Mouse (Mus musculus) heart, adult 9 months (tissue): ENCODE measurements around the gene Gimap1.
A peak's percentile ranks its signal among the peaks of the same experiment; 100 is the strongest.

ENCODE experiments used
- DNase-seq, 2 experiments: peaks; one replicate each; pipeline ENCODE4 v3.0.0; 2022; ENCODE audit warnings: low spot score in 2 of 2

The Gimap1 gene

GRCm38 (mm10) chr6:48738961-48739779 is at the start of gene Gimap1:
Gene Gimap1, plus strand, starts transcription at chr6:48739054.
- peak; percentile 58 to 71 for DNase-seq

GRCm38 (mm10) chr6:48689320-48689719 is 49.5 kb upstream of the Gimap1 start:
- DNase-seq, result no peak

GRCm38 (mm10) chr6:48692962-48693361 is 45.9 kb upstream of the Gimap1 start:
- DNase-seq, result no peak

- DNase-seq, result no peak
Measured at GRCm38 (mm10) chr6:48696830-48697554, 41.9 kb upstream of the Gimap1 start.

GRCm38 (mm10) chr6:48697555-48697930 is 41.3 kb upstream of the Gimap1 start:
- DNase-seq, result no peak

GRCm38 (mm10) chr6:48698066-48698856 is 40.6 kb upstream of the Gimap1 start:
- no peak for DNase-seq

GRCm38 (mm10) chr6:48698888-48699287 is 40.0 kb upstream of the Gimap1 start:
- DNase-seq, result no peak

GRCm38 (mm10) chr6:48700251-48701075 is 38.4 kb upstream of the Gimap1 start:
- DNase-seq, result peak; percentile 74 to 88

GRCm38 (mm10) chr6:48702146-48702545 is 36.7 kb upstream of the Gimap1 start:
- DNase-seq, result no peak

- no peak for DNase-seq
Measured at GRCm38 (mm10) chr6:48702601-48703000, 36.3 kb upstream of the Gimap1 start.

GRCm38 (mm10) chr6:48704146-48704545 is 34.7 kb upstream of the Gimap1 start:
- DNase-seq, result no peak

GRCm38 (mm10) chr6:48706130-48706529 is 32.7 kb upstream of the Gimap1 start:
- no peak for DNase-seq

- DNase-seq, result no peak
Measured at GRCm38 (mm10) chr6:48718455-48718854, 20.4 kb upstream of the Gimap1 start, which contains the start of the genes Gm28053 and Gimap7. Gene Gm28053, plus strand, starts transcription at chr6:48718607. Gene Gimap7, plus strand, starts transcription at chr6:48718621.

- no peak for DNase-seq
Measured at GRCm38 (mm10) chr6:48720326-48720725, 18.5 kb upstream of the Gimap1 start.

GRCm38 (mm10) chr6:48723468-48723867 is 15.4 kb upstream of the Gimap1 start:
- no peak for DNase-seq

GRCm38 (mm10) chr6:48725476-48725875 is 13.4 kb upstream of the Gimap1 start:
- DNase-seq, result peak; percentile 87 to 91

GRCm38 (mm10) chr6:48727761-48728160 is 11.1 kb upstream of the Gimap1 start:
- DNase-seq, result no peak

GRCm38 (mm10) chr6:48732864-48733304 is 6.0 kb upstream of the Gimap1 start:
- no peak for DNase-seq

GRCm38 (mm10) chr6:48733660-48734059 is 5.2 kb upstream of the Gimap1 start:
- no peak for DNase-seq

GRCm38 (mm10) chr6:48737053-48737452 is 1.8 kb upstream of the Gimap1 start:
- DNase-seq, result no peak

GRCm38 (mm10) chr6:48737688-48738087 is 1.2 kb upstream of the Gimap1 start:
- no peak for DNase-seq
